Mouse (Mus musculus): Measurements from ENCODE around the gene Mboat2. TPM values are rescaled to one million over a fixed set of nuclear protein-coding genes. Genes with fewer than 3 reads are reported as not detected.

Mboat2 gene
- total RNA-seq, 1 experiment from 2014 or later: 0.23 TPM

GRCm38 (mm10) chr12:24972371-24973350 is 142.0 kb downstream of the Mboat2 start:
- ATAC-seq (ENCODE audit: extremely low read depth, insufficient number of reproducible peaks, low FRiP score, poor library complexity, severe bottlenecking): no peak

DNA sequence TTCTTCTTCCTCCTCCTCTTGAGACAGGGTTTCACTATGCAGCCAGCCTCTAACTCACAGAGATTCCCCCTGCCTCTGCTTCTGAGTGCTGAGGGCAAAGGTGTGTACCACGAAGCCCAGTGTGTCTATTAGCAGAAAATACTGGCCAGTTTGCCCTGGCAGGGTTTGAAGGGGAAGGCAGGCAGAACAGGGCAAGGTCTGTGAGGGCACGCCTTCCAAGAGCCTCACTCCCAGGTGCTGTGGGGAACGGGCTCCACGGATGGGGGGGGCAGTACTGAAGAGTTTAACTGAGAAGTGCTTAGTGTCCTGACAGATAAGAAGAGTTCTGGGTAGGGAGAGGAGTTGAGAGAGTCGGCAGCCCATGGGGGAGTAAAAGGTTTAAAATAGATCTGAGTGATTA is 142.9 kb downstream of the Mboat2 start:
- no peak for ATAC-seq (ENCODE audit: extremely low read depth, insufficient number of reproducible peaks, low FRiP score, poor library complexity, severe bottlenecking)

DNA sequence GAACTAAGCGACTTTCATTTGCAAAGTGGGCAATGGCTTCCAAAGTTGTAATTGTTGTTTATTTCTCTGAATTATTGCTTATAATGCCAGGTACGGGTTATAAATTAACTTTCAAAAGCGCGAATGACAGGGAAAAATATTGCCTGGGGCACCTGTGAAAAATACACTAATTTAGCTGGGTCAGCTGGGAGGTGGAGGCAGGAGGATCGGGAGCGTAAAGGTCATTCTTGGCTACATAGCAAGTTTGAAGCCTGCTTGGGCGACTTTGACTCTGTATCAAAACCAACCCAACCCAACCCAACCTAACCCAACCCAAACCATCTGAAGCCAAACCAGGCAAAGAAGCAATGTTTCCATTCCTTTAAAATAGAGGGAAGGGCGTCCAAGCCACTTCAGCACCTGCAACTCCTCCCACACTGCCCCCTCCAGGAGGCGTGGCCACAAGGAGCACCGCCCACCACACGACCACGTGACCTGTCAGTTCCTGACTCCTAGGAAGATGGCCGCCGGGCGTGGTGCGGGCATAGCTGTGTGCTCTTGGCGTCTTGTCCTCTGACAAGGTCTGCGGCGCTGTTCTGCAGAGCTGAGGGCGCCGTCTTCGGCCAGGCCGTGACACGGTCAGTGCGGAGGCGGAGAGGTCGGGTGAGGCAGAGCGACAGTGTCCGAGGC is 143.9 kb downstream of the Mboat2 start, which contains the start of gene Kidins220:
Gene Kidins220 (plus strand): TSS at position 480 of the 669 bp plus-strand sequence.
- ATAC-seq (ENCODE audit: extremely low read depth, insufficient number of reproducible peaks, low FRiP score, poor library complexity, severe bottlenecking): peak; percentile 81

- ATAC-seq (ENCODE audit: extremely low read depth, insufficient number of reproducible peaks, low FRiP score, poor library complexity, severe bottlenecking): peak; percentile 55
Measured at GRCm38 (mm10) chr12:24975115-24975733, 144.5 kb downstream of the Mboat2 start.

GRCm38 (mm10) chr12:24985226-24985625 is 154.5 kb downstream of the Mboat2 start:
- ATAC-seq (ENCODE audit: extremely low read depth, insufficient number of reproducible peaks, low FRiP score, poor library complexity, severe bottlenecking): no peak

DNA sequence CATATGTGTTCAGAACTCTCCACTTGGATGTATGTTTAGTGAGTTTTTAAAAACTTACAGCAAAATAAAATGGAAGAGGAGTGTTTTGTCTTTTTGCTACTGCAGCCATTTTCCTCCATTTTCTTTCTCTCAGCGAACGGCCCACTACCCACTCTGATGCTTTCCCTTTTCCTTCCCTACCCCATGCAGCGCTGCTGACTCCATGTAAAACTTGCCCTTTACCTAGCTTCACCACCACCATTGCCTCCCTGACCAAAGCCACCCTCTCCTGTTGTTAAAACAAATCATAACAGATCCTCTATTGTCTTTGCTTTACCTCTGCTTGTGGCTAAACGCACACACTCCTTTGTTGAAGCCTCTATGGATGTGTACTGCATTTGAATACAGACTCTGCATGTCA is 164.7 kb downstream of the Mboat2 start:
- ATAC-seq (ENCODE audit: extremely low read depth, insufficient number of reproducible peaks, low FRiP score, poor library complexity, severe bottlenecking): no peak

- ATAC-seq (ENCODE audit: extremely low read depth, insufficient number of reproducible peaks, low FRiP score, poor library complexity, severe bottlenecking): no peak
Measured at GRCm38 (mm10) chr12:25005350-25005749, 174.7 kb downstream of the Mboat2 start.

- ATAC-seq (ENCODE audit: extremely low read depth, insufficient number of reproducible peaks, low FRiP score, poor library complexity, severe bottlenecking): no peak
Measured at GRCm38 (mm10) chr12:25009957-25010356, 179.3 kb downstream of the Mboat2 start.

DNA sequence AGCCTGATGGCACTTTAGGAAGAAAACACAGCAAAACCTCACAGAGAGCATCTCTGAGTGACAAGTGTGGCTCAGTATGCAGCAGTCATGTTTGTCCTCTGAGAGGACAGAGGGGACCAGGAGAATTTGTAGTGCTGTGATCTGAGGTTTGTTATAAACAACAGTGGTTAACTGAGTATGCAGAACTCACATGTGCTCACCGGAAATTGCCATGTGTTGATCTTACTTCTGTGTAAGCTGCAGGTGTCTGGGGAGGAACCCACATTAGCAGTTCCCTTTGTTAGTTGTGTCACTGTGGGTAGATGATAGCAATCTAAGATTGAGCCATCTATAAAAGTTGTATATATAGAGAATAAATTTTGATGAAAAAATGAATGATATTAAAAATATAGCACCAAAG is 179.7 kb downstream of the Mboat2 start:
- ATAC-seq (ENCODE audit: extremely low read depth, insufficient number of reproducible peaks, low FRiP score, poor library complexity, severe bottlenecking): no peak

GRCm38 (mm10) chr12:25011733-25012367 is 181.2 kb downstream of the Mboat2 start:
- no peak for ATAC-seq (ENCODE audit: extremely low read depth, insufficient number of reproducible peaks, low FRiP score, poor library complexity, severe bottlenecking)

- peak; percentile 41; the same call in 1 of the 2 replicates for ATAC-seq (ENCODE audit: extremely low read depth, insufficient number of reproducible peaks, low FRiP score, poor library complexity, severe bottlenecking)
Measured at GRCm38 (mm10) chr12:25012555-25013540, 182.2 kb downstream of the Mboat2 start.

Other genes starting within 250 kb of the Mboat2 start
- gene Klf11, start 179.6 kb upstream of the Mboat2 start, total RNA-seq (2017): 28.2 and 29.6 TPM in 2 replicates
- not detected in 2 replicates for gene Cys1, start 149.1 kb upstream of the Mboat2 start, total RNA-seq (2017)
- gene Rrm2, start 122.6 kb upstream of the Mboat2 start, total RNA-seq (2017): 0.70 and 1.8 TPM in 2 replicates
- gene Kidins220, start 144.0 kb downstream of the Mboat2 start, total RNA-seq (2017): 89.7 and 89.8 TPM in 2 replicates